ENCODE assay signal across 9 mouse cellular contexts in genomic region chr3:88578498-88579424, GRCm38 (mm10). TPM values are rescaled to one million over a fixed set of nuclear protein-coding genes. Genes with fewer than 3 reads are reported as not detected.
DNase-seq lines count a peak whose midpoint lies in the region; ATAC-seq and TF ChIP-seq lines count a peak whose summit lies in the region.
"Had no signal": no experiment of that assay in that cellular context is flagged by ENCODE, and none has a peak within 500 bp of the region (broad histone marks: within the 10 kb centered on the region; RNA-seq: fewer than 3 reads in every experiment).

No protein-coding gene starts in this region.

- no peaks in the 10 kb centered on the region for H3K27me3 ChIP-seq in embryonic facial prominence, embryonic 12.5 days
- no peaks in the 10 kb centered on the region for H3K27me3 ChIP-seq in intestine, embryonic 14.5 days (replicated peaks; ENCODE audit: control insufficient read depth, insufficient read depth, low read length)
- H3K27me3 ChIP-seq in myocyte (ENCODE audit: control insufficient read depth, insufficient read depth, insufficient read length) = peaks cover 3% of the 10 kb centered on the region

- 48% methylated on average over 8 of the region's 8 CpGs for WGBS in embryonic facial prominence, embryonic 12.5 days
- 48% methylated on average over 8 of the region's 8 CpGs for WGBS in intestine, embryonic 14.5 days

- peak; percentile 54; the same call in 1 of the 2 replicates for ATAC-seq in embryonic facial prominence, embryonic 12.5 days (ENCODE audit: insufficient number of reproducible peaks, insufficient read depth, low FRiP score, low TSS enrichment)
- ATAC-seq in intestine, embryonic 14.5 days (replicated peaks; ENCODE audit: low FRiP score, low TSS enrichment, low read depth) = no peak; the same call in 1 of the 2 replicates
- no peak for ATAC-seq in megakaryocyte progenitor cell, adult 5-6 weeks (replicated peaks; ENCODE audit: poor library complexity)
- ATAC-seq in megakaryocyte-erythroid progenitor cell, adult 5-6 weeks (replicated peaks; ENCODE audit: low FRiP score, low TSS enrichment, poor library complexity, severe bottlenecking) = no peak

- peak overlapping the region; percentile 90 for H3K27ac ChIP-seq in layer of hippocampus, adult 2 months
- H3K27ac ChIP-seq in embryonic facial prominence, embryonic 12.5 days = no peak overlapping the region
- no peak overlapping the region for H3K27ac ChIP-seq in intestine, embryonic 14.5 days (ENCODE audit: low read depth)

- TF ChIP-seq POLR2A in myocyte (IDR thresholded peaks at IDR 0.05; ENCODE audit: insufficient read length, low read depth) = no peak

- peaks cover 7% of the 10 kb centered on the region for H3K4me1 ChIP-seq in embryonic facial prominence, embryonic 12.5 days
- peaks cover 7% of the 10 kb centered on the region for H3K4me1 ChIP-seq in intestine, embryonic 14.5 days (replicated peaks; ENCODE audit: control insufficient read depth, insufficient read depth, low read length)

- peaks cover 23% of the 10 kb centered on the region for H3K79me2 ChIP-seq in myocyte (ENCODE audit: control insufficient read depth, insufficient read depth)

- no peak for DNase-seq in layer of hippocampus, adult 2 months (ENCODE audit: low spot score in 2 of 2)
- no peak for DNase-seq in layer of hippocampus, adult 18-20 months (ENCODE audit: low spot score in 2 of 2)
- DNase-seq in intestine, embryonic 14.5 days (ENCODE audit: low spot score) = no peak
- no peak for DNase-seq in right cerebral cortex, postnatal 25 days

- no peaks in the 10 kb centered on the region for H3K9me3 ChIP-seq in embryonic facial prominence, embryonic 12.5 days
- H3K9me3 ChIP-seq in intestine, embryonic 14.5 days (ENCODE audit: control insufficient read depth, low read length) = no peaks in the 10 kb centered on the region

- no peak for TF ChIP-seq CTCF in layer of hippocampus, adult 2 months (conservative IDR thresholded peaks at IDR 0.05)

- H3K4me2 ChIP-seq in embryonic facial prominence, embryonic 12.5 days (replicated peaks) = peak overlapping the region; percentile 82
- peak overlapping the region; percentile 96 for H3K4me2 ChIP-seq in intestine, embryonic 14.5 days (ENCODE audit: low read length)
- peak overlapping the region; percentile 85 for H3K4me2 ChIP-seq in myocyte (ENCODE audit: low read depth)

- H3K4me3 ChIP-seq in layer of hippocampus, adult 2 months = peak overlapping the region; percentile 72
- H3K4me3 ChIP-seq in embryonic facial prominence, embryonic 12.5 days = peak overlapping the region; percentile 93
- H3K4me3 ChIP-seq in intestine, embryonic 14.5 days (ENCODE audit: low read depth, low read length) = peak overlapping the region; percentile 96
- peak overlapping the region; percentile 67 for H3K4me3 ChIP-seq in myocyte

- H3K9ac ChIP-seq in embryonic facial prominence, embryonic 12.5 days = peak overlapping the region; percentile 88; the same call in 1 of the 2 replicates
- H3K9ac ChIP-seq in intestine, embryonic 14.5 days (ENCODE audit: low read length) = peak overlapping the region; percentile 79; the same call in 1 of the 2 replicates

- H3K36me3 ChIP-seq in embryonic facial prominence, embryonic 12.5 days = peaks cover 21% of the 10 kb centered on the region
- peaks cover 24% of the 10 kb centered on the region for H3K36me3 ChIP-seq in intestine, embryonic 14.5 days (ENCODE audit: control insufficient read depth, insufficient read depth, low read length)
- peaks cover 8% of the 10 kb centered on the region for H3K36me3 ChIP-seq in myocyte (ENCODE audit: control insufficient read depth, insufficient read depth)

- peak overlapping the region; percentile 92 for H3ac ChIP-seq in myocyte (ENCODE audit: control insufficient read depth, insufficient read length)

TF ChIP-seq in myocyte, 11 proteins besides CTCF, POLR2A, EP300 and RAD21:
- no peak for TF ChIP-seq USF1 (IDR thresholded peaks at IDR 0.05; ENCODE audit: low read depth)
- TF ChIP-seq MYOG (IDR thresholded peaks at IDR 0.05; ENCODE audit: control insufficient read depth in 1 of 3, insufficient read depth in 1 of 3, insufficient read length in 2 of 3, low read depth in 2 of 3) = no peak
- no peak for TF ChIP-seq MYOD1 (IDR thresholded peaks at IDR 0.05; ENCODE audit: control insufficient read depth in 1 of 3, insufficient read length in 2 of 3, low read depth in 2 of 3)
- TF ChIP-seq TCF3 (IDR thresholded peaks at IDR 0.05; ENCODE audit: insufficient read length, low read depth) = no peak
- TF ChIP-seq MAX (IDR thresholded peaks at IDR 0.05; ENCODE audit: low read depth) = no peak
- TF ChIP-seq POLR2AphosphoS2 (IDR thresholded peaks at IDR 0.05; ENCODE audit: insufficient read length, low read depth) = no peak

RNA-seq across cellular contexts. Expression of gene Ssr2, which starts 3.1 kb away (rescaled TPM):
- 10 to 100 TPM; 86.8 to 91.6 TPM for total RNA-seq in layer of hippocampus, adult 2 months (2021)
- total RNA-seq in layer of hippocampus, adult 18-20 months (2021) = 10 to 100 TPM; 91.5 to 97.2 TPM
- 184 and 185 TPM in 2 replicates for polyA plus RNA-seq in embryonic facial prominence, embryonic 12.5 days (2016; fragmentation: Nextera tagmentation; extraction: Ambion mirVana)
- polyA plus RNA-seq in intestine, embryonic 14.5 days (2014; fragmentation: Nextera tagmentation; extraction: Ambion mirVana) = 290 and 316 TPM in 2 replicates
- 294 TPM for polyA plus RNA-seq in myocyte (2012; fragmentation: generic; extraction: Trizol)
- total RNA-seq in megakaryocyte progenitor cell, adult 5-6 weeks (2015) = 438 and 488 TPM in 2 replicates
- total RNA-seq in megakaryocyte progenitor cell, adult 5-6 weeks (2017) = 213 and 253 TPM in 2 replicates
- 200 and 308 TPM in 2 replicates for total RNA-seq in megakaryocyte-erythroid progenitor cell, adult 5-6 weeks (2014; fragmentation: Nextera tagmentation)
- 111 and 165 TPM in 2 replicates for total RNA-seq in megakaryocyte-erythroid progenitor cell, adult 5-6 weeks (2017)

RNA-seq across cellular contexts. Expression of gene Ubqln4, which starts 25.2 kb away (rescaled TPM):
- total RNA-seq in layer of hippocampus, adult 2 months (2021) = 100 to 1,000 TPM; 110 to 116 TPM
- total RNA-seq in layer of hippocampus, adult 18-20 months (2021) = 100 to 1,000 TPM; 118 to 122 TPM
- polyA plus RNA-seq in embryonic facial prominence, embryonic 12.5 days (2016; fragmentation: Nextera tagmentation; extraction: Ambion mirVana) = 57.5 and 63.7 TPM in 2 replicates
- polyA plus RNA-seq in intestine, embryonic 14.5 days (2014; fragmentation: Nextera tagmentation; extraction: Ambion mirVana) = 59.0 and 60.8 TPM in 2 replicates
- 44.9 TPM for polyA plus RNA-seq in myocyte (2012; fragmentation: generic; extraction: Trizol)
- 42.0 and 49.7 TPM in 2 replicates for total RNA-seq in megakaryocyte progenitor cell, adult 5-6 weeks (2015)
- total RNA-seq in megakaryocyte progenitor cell, adult 5-6 weeks (2017) = 40.6 and 47.5 TPM in 2 replicates
- 72.3 and 94.1 TPM in 2 replicates for total RNA-seq in megakaryocyte-erythroid progenitor cell, adult 5-6 weeks (2014; fragmentation: Nextera tagmentation)
- total RNA-seq in megakaryocyte-erythroid progenitor cell, adult 5-6 weeks (2017) = 52.5 and 56.0 TPM in 2 replicates

RNA-seq across cellular contexts. Expression of gene Lamtor2, which starts 25.9 kb away (rescaled TPM):
- total RNA-seq in layer of hippocampus, adult 2 months (2021) = 100 to 1,000 TPM in 1 of 2 experiments, 10 to 100 TPM in 1; 96.0 to 106 TPM
- 100 to 1,000 TPM; 112 to 113 TPM for total RNA-seq in layer of hippocampus, adult 18-20 months (2021)
- polyA plus RNA-seq in embryonic facial prominence, embryonic 12.5 days (2016; fragmentation: Nextera tagmentation; extraction: Ambion mirVana) = 144 and 146 TPM in 2 replicates
- polyA plus RNA-seq in intestine, embryonic 14.5 days (2014; fragmentation: Nextera tagmentation; extraction: Ambion mirVana) = 98.9 and 102 TPM in 2 replicates
- 165 TPM for polyA plus RNA-seq in myocyte (2012; fragmentation: generic; extraction: Trizol)
- 42.4 and 46.4 TPM in 2 replicates for total RNA-seq in megakaryocyte progenitor cell, adult 5-6 weeks (2015)
- 93.9 and 115 TPM in 2 replicates for total RNA-seq in megakaryocyte progenitor cell, adult 5-6 weeks (2017)
- total RNA-seq in megakaryocyte-erythroid progenitor cell, adult 5-6 weeks (2014; fragmentation: Nextera tagmentation) = 36.4 and 68.6 TPM in 2 replicates
- 57.0 and 87.8 TPM in 2 replicates for total RNA-seq in megakaryocyte-erythroid progenitor cell, adult 5-6 weeks (2017)

RNA-seq across cellular contexts. Expression of gene Arhgef2, which starts 27.0 kb away (rescaled TPM):
- 100 to 1,000 TPM; 268 to 283 TPM for total RNA-seq in layer of hippocampus, adult 2 months (2021)
- total RNA-seq in layer of hippocampus, adult 18-20 months (2021) = 100 to 1,000 TPM; 237 to 255 TPM
- polyA plus RNA-seq in embryonic facial prominence, embryonic 12.5 days (2016; fragmentation: Nextera tagmentation; extraction: Ambion mirVana) = 117 and 123 TPM in 2 replicates
- polyA plus RNA-seq in intestine, embryonic 14.5 days (2014; fragmentation: Nextera tagmentation; extraction: Ambion mirVana) = 87.0 and 98.4 TPM in 2 replicates
- 361 TPM for polyA plus RNA-seq in myocyte (2012; fragmentation: generic; extraction: Trizol)
- total RNA-seq in megakaryocyte progenitor cell, adult 5-6 weeks (2015) = 94.1 and 112 TPM in 2 replicates
- 55.7 and 88.3 TPM in 2 replicates for total RNA-seq in megakaryocyte progenitor cell, adult 5-6 weeks (2017)
- 94.6 and 96.0 TPM in 2 replicates for total RNA-seq in megakaryocyte-erythroid progenitor cell, adult 5-6 weeks (2014; fragmentation: Nextera tagmentation)
- total RNA-seq in megakaryocyte-erythroid progenitor cell, adult 5-6 weeks (2017) = 41.9 and 75.8 TPM in 2 replicates

RNA-seq across cellular contexts. Expression of gene Rab25, which starts 30.7 kb away (rescaled TPM):
- not detected for total RNA-seq in layer of hippocampus, adult 2 months (2021)
- total RNA-seq in layer of hippocampus, adult 18-20 months (2021) = not detected
- 4.0 and 5.5 TPM in 2 replicates for polyA plus RNA-seq in embryonic facial prominence, embryonic 12.5 days (2016; fragmentation: Nextera tagmentation; extraction: Ambion mirVana)
- 55.6 and 56.9 TPM in 2 replicates for polyA plus RNA-seq in intestine, embryonic 14.5 days (2014; fragmentation: Nextera tagmentation; extraction: Ambion mirVana)
- polyA plus RNA-seq in myocyte (2012; fragmentation: generic; extraction: Trizol) = 0.13 TPM
- total RNA-seq in megakaryocyte progenitor cell, adult 5-6 weeks (2015) = 0.17 TPM in 1 of 2 replicates, not detected in the other
- total RNA-seq in megakaryocyte progenitor cell, adult 5-6 weeks (2017) = 0.37 TPM in 1 of 2 replicates, not detected in the other
- total RNA-seq in megakaryocyte-erythroid progenitor cell, adult 5-6 weeks (2014; fragmentation: Nextera tagmentation) = not detected in 2 replicates
- total RNA-seq in megakaryocyte-erythroid progenitor cell, adult 5-6 weeks (2017) = 0.14 TPM in 1 of 2 replicates, not detected in the other
- total RNA-seq: monocyte, adult 5-6 weeks had no signal
